Mouse (Mus musculus) C2C12 (cell line): ENCODE measurements around the gene Utf1.

Source experiments
- CTCF ChIP-seq: IDR thresholded peaks from one replicate; pipeline ENCODE4 v1.5.1; 2011; ENCODE audit not compliant: control insufficient read depth, insufficient read depth, insufficient read length
- FOSL1 ChIP-seq: IDR thresholded peaks from one replicate; pipeline ENCODE4 v1.8.0; 2011; ENCODE audit warnings: mild to moderate bottlenecking, low read length; ENCODE audit not compliant: poor library complexity, insufficient read depth, severe bottlenecking
- MAX ChIP-seq: IDR thresholded peaks from one replicate; pipeline ENCODE4 v1.6.1; 2011; ENCODE audit warnings: mild to moderate bottlenecking, control low read depth
- MYOD1 ChIP-seq: IDR thresholded peaks from one replicate; pipeline ENCODE4 v1.6.1; 2011; ENCODE audit warnings: low read depth; ENCODE audit not compliant: control insufficient read depth, insufficient read length
- MYOG ChIP-seq: IDR thresholded peaks from one replicate; pipeline ENCODE4 v1.6.1; 2011; ENCODE audit not compliant: control insufficient read depth, insufficient read length; ENCODE audit errors: extremely low read depth

GRCm38 (mm10) chr7:139898606-139899005 is 45.0 kb upstream of the Utf1 start:
- TF ChIP-seq MYOD1, result no peak
- TF ChIP-seq CTCF, result no peak
- no peak for TF ChIP-seq FOSL1
- TF ChIP-seq MYOG, result no peak
- TF ChIP-seq MAX, result no peak
